Mouse (Mus musculus) kidney, postnatal 4 days (tissue): ENCODE measurements around the gene Trim47.

Experiments
- DNase-seq, 2 experiments: peaks; one replicate each; pipeline ENCODE4 v3.0.0; 2021; ENCODE audit warnings: mixed read lengths in 2 of 2

Gene Trim47

GRCm38 (mm10) chr11:116127156-116127980, at the start of gene Trim47:
Trim47 (minus strand) TSS chr11:116127210.
- peak; percentile 94 to 96 for DNase-seq

- no peak for DNase-seq
These were observed 49.0 kb upstream of the Trim47 start for GRCm38 (mm10) chr11:116176010-116176409.

- peak; percentile 61 to 80 for DNase-seq
These were observed 47.9 kb upstream of the Trim47 start for GRCm38 (mm10) chr11:116174775-116175448.

- DNase-seq = no peak
These were observed 44.9 kb upstream of the Trim47 start for GRCm38 (mm10) chr11:116171959-116172358.

- peak in 1 of 2 experiments; percentile 14 for DNase-seq
These were observed 43.2 kb upstream of the Trim47 start for GRCm38 (mm10) chr11:116170003-116170800.

- no peak for DNase-seq
These were observed 42.2 kb upstream of the Trim47 start for GRCm38 (mm10) chr11:116169214-116169613.

GRCm38 (mm10) chr11:116167884-116168439, 41.0 kb upstream of the Trim47 start, which contains the start of gene Fbf1:
Fbf1 (minus strand) TSS chr11:116168166.
- peak; percentile 96 to 97 for DNase-seq

- DNase-seq = no peak
These were observed 40.2 kb upstream of the Trim47 start for GRCm38 (mm10) chr11:116167232-116167631.

- DNase-seq = peak in 1 of 2 experiments; percentile 61
These were observed 36.0 kb upstream of the Trim47 start for GRCm38 (mm10) chr11:116163002-116163401.

- peak in 1 of 2 experiments; percentile 23 for DNase-seq
These were observed 35.1 kb upstream of the Trim47 start for GRCm38 (mm10) chr11:116162146-116162545.

- DNase-seq = no peak
These were observed 34.3 kb upstream of the Trim47 start for GRCm38 (mm10) chr11:116161312-116161711.

GRCm38 (mm10) chr11:116150960-116151359, 23.9 kb upstream of the Trim47 start:
- DNase-seq = no peak

- DNase-seq = no peak
These were observed 22.3 kb upstream of the Trim47 start for GRCm38 (mm10) chr11:116149341-116149740.

GRCm38 (mm10) chr11:116148761-116149221, 21.8 kb upstream of the Trim47 start:
- no peak for DNase-seq

GRCm38 (mm10) chr11:116146294-116146985, 19.4 kb upstream of the Trim47 start:
- peak; percentile 41 to 59 for DNase-seq

- DNase-seq = no peak
These were observed 18.7 kb upstream of the Trim47 start for GRCm38 (mm10) chr11:116145481-116146293.

GRCm38 (mm10) chr11:116143468-116143867, 16.5 kb upstream of the Trim47 start:
- DNase-seq = no peak

- DNase-seq = no peak
These were observed 15.4 kb upstream of the Trim47 start for GRCm38 (mm10) chr11:116142211-116142991.

GRCm38 (mm10) chr11:116138468-116139138, 11.6 kb upstream of the Trim47 start, which contains the start of gene Mrpl38:
Mrpl38 (minus strand) TSS chr11:116138868.
- peak; percentile 92 to 94 for DNase-seq

GRCm38 (mm10) chr11:116138096-116138467, 11.1 kb upstream of the Trim47 start:
- DNase-seq = no peak
